Mouse (Mus musculus) heart, adult 8-10 months (tissue): Measurements from ENCODE around the gene Zfyve28. TPM values are rescaled to one million over a fixed set of nuclear protein-coding genes. Genes with fewer than 3 reads are reported as not detected.
A peak's percentile ranks its signal among the peaks of the same experiment; 100 is the strongest.

ENCODE experiments used
- DNase-seq: peaks from one replicate; pipeline ENCODE4 v3.0.0; 2022; ENCODE audit warnings: low spot score
- total RNA-seq, 4 experiments: library from RNA; stranded (reverse); gene quantifications; 2 replicates each; pipeline ENCODE4 v1.2.4; 2022

Gene Zfyve28
- total RNA-seq, 4 experiments from 2014 or later = 0.57 to 1.1 (median 1.0) TPM

- DNase-seq = no peak
Observed at GRCm38 (mm10) chr5:34205788-34206187, 82.5 kb downstream of the Zfyve28 start.

- DNase-seq = no peak
Observed at GRCm38 (mm10) chr5:34204911-34205310, 83.3 kb downstream of the Zfyve28 start.

- DNase-seq = no peak
Observed at GRCm38 (mm10) chr5:34202006-34202405, 86.2 kb downstream of the Zfyve28 start.

- no peak for DNase-seq
Observed at GRCm38 (mm10) chr5:34201396-34201795, 86.9 kb downstream of the Zfyve28 start.

- no peak for DNase-seq
Observed at GRCm38 (mm10) chr5:34198615-34199014, 89.6 kb downstream of the Zfyve28 start.

DNA sequence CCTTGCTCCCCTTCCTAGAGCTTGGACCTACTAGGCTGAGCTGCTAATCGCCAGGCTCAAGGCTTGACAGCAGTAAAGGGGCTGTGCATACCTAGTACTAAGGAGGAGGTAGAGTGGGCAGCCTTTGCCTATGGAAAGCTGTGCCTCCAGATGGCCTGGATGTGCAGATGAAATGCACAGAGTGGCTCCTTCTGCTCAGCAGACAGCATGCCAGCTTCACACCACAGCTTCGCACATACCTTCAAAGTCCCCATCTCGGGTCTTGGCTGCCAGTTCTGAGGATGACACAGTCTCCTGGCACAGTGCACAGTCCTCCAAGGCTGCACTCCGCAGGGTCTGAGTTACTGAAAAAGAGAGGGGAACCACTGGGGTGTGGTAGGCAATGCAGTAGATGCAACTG is 91.0 kb downstream of the Zfyve28 start:
- no peak for DNase-seq

- DNase-seq = no peak
Observed at GRCm38 (mm10) chr5:34196423-34196822, 91.8 kb downstream of the Zfyve28 start.

DNA sequence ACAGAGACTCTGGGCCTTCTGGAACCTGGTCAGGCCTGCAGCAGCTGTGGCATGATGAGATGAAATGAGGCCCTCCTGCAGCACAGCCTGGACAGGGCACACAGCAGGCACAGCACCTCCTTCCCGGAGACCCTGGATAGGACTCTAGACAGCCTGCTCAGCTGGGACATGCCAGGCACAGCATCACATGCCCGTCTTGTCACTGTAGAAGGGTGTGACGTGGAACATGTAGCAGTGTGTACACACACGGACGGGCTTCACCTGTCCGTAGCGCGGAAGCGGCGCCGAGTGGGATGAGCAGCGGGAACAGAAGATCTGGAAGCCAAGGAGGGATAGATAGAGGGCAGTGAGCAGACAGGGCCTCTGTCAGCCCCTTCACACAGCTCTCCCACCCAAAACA is 92.5 kb downstream of the Zfyve28 start:
- DNase-seq = no peak

- no peak for DNase-seq
Observed at GRCm38 (mm10) chr5:34194975-34195662, 93.1 kb downstream of the Zfyve28 start.

DNA sequence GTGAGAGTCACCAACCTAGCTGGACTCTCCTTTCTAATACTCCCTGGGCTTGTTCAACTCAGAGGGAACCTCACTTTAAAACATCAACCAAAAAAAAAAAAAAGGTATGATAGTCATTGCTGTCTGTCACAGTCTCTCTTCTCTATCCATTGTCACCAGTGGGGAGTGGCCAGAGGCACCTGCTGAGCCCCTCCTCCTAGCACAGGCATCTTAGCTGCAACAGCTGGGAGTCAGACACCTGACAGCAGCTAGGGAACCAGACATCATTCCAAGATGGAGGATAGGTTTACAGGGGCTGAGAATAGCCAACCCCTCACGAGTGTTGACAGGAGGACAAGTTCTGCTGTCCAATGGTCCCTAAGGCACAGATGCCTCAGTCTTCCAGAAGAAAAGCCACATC is 93.8 kb downstream of the Zfyve28 start:
- DNase-seq = no peak

DNA sequence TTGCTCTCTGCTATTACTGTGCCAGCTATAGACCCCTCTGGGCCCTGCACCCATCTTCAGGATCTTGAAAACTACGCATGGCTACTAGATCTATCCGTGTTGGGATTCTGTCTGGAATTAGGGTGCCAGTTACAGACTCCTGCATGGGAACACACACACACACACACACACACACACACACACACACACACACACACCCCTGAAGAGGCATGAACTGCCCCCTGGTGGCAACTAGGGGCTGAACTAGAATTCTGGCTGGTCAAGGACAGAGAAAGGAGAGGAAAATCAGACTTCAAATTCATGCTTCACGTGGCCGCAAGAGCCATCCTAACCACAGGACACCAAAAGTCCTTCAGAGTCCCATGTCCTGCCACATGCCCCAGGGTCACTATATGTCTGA is 96.4 kb downstream of the Zfyve28 start:
- no peak for DNase-seq

DNA sequence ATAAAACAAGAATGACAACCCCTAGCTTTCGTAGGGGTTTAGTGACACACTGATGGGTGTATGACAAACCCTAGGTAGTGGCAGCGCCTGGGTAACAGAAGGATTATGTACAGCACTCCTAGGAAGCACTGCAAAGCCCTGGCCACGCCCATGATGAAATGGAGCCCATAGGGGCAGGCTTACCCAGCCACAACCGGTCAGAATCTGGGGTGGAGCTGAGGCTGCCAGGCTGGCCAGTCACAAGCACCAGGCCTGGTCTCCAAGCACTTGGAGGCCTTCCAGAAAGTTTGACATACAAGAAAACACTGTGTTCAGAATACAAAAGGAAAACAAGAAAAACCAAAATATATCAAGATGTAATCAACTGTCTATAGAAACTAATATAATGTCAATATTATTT is 97.2 kb downstream of the Zfyve28 start:
- no peak for DNase-seq

DNA sequence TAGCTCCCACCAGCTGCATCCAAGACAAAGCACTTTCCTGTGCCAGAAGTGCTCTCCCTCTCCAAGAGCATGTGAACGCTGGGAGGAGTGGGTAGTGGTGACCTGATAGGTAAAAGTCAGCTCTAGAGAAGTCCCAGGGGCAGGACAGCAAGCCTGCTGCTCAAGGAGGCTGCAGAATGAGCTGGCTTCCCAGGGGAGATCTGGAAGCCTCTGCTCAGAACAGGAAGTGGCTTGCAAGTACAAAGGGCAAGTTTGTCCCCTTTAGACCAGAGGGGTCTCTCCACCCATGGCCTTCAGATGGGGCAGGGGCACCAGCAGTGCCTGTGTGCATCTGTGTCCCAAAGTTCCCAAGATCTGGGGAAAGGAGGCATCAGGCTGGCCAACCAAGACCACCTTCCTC is 98.7 kb downstream of the Zfyve28 start:
- DNase-seq = no peak

DNA sequence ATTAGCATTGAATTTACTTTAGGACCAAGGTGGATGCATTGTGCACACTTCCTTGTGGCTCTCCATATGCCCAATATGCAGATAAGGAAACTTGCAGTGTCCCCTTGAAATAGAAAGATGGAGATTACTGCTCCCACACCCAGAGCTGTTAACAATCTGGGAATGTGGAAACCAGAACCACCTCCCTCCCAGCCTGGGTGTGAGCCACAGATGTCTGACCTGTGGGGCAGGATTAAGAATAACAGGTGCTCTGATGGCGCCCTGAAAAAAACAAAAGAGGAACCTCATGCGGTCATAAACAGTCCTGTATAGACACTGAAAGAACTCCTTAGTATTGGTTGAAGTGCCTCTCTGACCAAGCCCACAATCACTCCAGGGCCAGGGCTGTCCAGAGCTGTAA is 99.4 kb downstream of the Zfyve28 start:
- DNase-seq = no peak

- DNase-seq = peak; percentile 99
Observed at GRCm38 (mm10) chr5:34187601-34188316, 100.5 kb downstream of the Zfyve28 start, which contains the start of gene Mxd4. Gene Mxd4 (minus strand): TSS chr5:34187720.

GRCm38 (mm10) chr5:34186961-34187391 is 101.3 kb downstream of the Zfyve28 start:
- DNase-seq = no peak

DNA sequence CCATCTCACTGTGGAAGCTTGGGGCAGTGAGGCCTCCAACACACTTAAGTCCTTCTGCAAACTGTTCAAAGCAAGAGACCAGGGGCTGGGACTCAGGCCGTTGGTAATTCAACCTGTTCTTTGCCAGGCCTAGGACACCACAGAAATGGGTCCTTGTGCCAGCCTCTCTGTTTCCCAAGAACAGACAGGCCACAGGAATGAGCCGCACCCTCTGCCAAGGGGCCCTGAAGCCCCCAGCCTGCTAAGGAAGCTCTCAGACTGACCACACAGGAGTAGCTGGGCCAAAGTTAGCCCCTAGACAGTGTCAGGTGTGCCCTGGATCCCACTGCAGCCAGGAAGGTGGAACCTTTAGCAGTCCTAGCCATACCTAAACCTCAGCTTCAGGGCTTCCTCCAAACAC is 101.9 kb downstream of the Zfyve28 start:
- no peak for DNase-seq

DNA sequence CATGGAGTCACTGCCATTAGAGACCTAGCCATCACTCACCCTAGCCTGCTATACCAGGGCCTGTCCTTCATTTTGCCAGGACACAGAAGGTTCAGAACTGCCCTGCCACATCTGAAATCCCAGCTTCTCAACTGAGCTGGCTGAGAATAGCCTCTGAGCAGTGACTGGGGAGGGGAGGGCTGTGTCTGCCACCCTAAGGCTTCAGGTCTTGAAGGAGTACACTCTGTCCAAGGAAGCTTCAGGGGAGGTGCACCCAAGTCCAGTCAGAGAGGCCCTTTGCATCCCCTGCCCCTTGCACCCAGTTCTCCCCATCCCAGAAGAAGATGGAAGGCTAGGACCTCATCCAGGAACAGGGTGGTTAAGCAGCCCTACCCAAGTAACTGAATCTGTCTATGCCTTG is 102.5 kb downstream of the Zfyve28 start:
- DNase-seq = no peak

DNA sequence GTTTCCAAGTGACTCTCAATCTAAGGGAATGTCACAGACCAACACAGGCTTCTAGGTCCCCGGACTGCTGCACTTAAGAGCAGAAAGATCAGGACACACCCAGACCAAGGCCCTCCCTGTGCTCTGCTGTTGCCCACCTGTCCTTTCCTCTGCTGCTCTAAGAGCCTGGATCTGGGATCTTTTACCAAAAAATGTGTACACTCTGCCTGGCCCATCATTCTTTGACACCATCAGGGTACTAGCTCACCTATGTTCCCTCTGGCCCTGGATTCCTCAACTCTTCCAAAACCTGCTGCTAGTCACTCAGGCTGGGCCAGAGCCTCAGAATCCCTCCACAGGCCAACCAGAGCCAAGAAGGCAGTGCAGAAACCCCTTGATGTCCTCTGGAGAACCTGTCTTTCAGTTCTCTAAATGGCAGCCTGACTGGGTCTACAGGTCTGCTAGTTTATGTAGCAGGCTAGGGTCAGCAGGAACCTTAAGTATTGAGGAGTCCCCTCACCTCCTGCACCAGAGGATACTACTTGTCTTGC is 103.1 kb downstream of the Zfyve28 start:
- no peak for DNase-seq

- no peak for DNase-seq
Observed at GRCm38 (mm10) chr5:34183976-34184375, 104.3 kb downstream of the Zfyve28 start.

GRCm38 (mm10) chr5:34183156-34183880 is 104.9 kb downstream of the Zfyve28 start:
- peak; percentile 84 for DNase-seq

- no peak for DNase-seq
Observed at GRCm38 (mm10) chr5:34182486-34182885, 105.8 kb downstream of the Zfyve28 start.
